Mouse (Mus musculus) heart, embryonic 16.5 days (tissue): ENCODE data around the gene Copg2. TPM values are rescaled to one million over a fixed set of nuclear protein-coding genes. Genes with fewer than 3 reads are reported as not detected.

Source experiments
- ATAC-seq: fragments of 200-750 bp; cut with Nextera tagmentation; replicated peaks from 2 replicates; pipeline ENCODE4 v1.8.0; 2017; ENCODE audit warnings: moderate number of reproducible peaks; ENCODE audit not compliant: insufficient read depth, low FRiP score; ENCODE audit errors: extremely low read depth
- H3K27ac ChIP-seq: fragments of 300-500 bp; sonication (generic); 2 replicates; pipeline ENCODE4 v1.5.1; 2014; ENCODE audit warnings: mild to moderate bottlenecking, low read length, control low read depth, moderate library complexity
- H3K27me3 ChIP-seq: fragments of 300-500 bp; sonication (generic); 2 replicates; pipeline ENCODE4 v1.6.1; 2014; ENCODE audit warnings: low read length, mixed read lengths; ENCODE audit not compliant: control insufficient read depth, insufficient read depth
- H3K36me3 ChIP-seq: fragments of 300-500 bp; sonication (generic); 2 replicates; pipeline ENCODE4 v1.6.1; 2014; ENCODE audit not compliant: control insufficient read depth, insufficient read depth
- H3K4me1 ChIP-seq: fragments of 300-500 bp; sonication (generic); 2 replicates; pipeline ENCODE4 v1.6.1; 2014; ENCODE audit warnings: low read length, mixed read lengths; ENCODE audit not compliant: control insufficient read depth, insufficient read depth
- H3K4me2 ChIP-seq: fragments of 300-500 bp; sonication (generic); 2 replicates; pipeline ENCODE4 v1.6.1; 2014; ENCODE audit warnings: low read depth, mild to moderate bottlenecking, control low read depth, low read length
- H3K4me3 ChIP-seq: fragments of 300-500 bp; sonication (generic); 2 replicates; pipeline ENCODE4 v1.5.1; 2014; ENCODE audit warnings: mild to moderate bottlenecking, control low read depth, low read length
- H3K9ac ChIP-seq: fragments of 300-500 bp; sonication (generic); 2 replicates; pipeline ENCODE4 v1.6.1; 2014; ENCODE audit warnings: low read length, control low read depth
- H3K9me3 ChIP-seq: fragments of 300-500 bp; sonication (generic); replicated peaks from 2 replicates; pipeline ENCODE4 v1.6.1; 2016; ENCODE audit warnings: low read length; ENCODE audit not compliant: control insufficient read depth
- WGBS: fragments of 180-500 bp; shearing (Covaris S2); extraction: QIAGEN DNeasy Blood & Tissue Kit; methylation state at CpG from one replicate; pipeline ENCODE4 v1.1.7; 2014; 5-methylcytosine and 5-hydroxymethylcytosine counted together
- polyA plus RNA-seq: library from polyadenylated mRNA; unstranded; fragments of >200 nt; fragmentation: Nextera tagmentation; extraction: Ambion mirVana; gene quantifications from 2 replicates; pipeline ENCODE4 v1.2.1, GENCODE M21; 2015

The Copg2 gene
- polyA plus RNA-seq, 1 experiment from 2014 or later, result 20.9 TPM

- WGBS, result 56% methylated on average over 10 of the region's 10 CpGs
- Histone ChIP-seq H3K4me2 (no peak overlapping the region), H3K4me1 (0 out of 2 replicates have a peak, but pooled peaks cover 3% of the 10 kb centered on the region), H3K9me3 (no peaks in the 10 kb centered on the region), H3K27me3 (no peaks in the 10 kb centered on the region), H3K36me3 (no peaks in the 10 kb centered on the region), H3K9ac (no peak overlapping the region), H3K4me3 (no peak overlapping the region), H3K27ac (no peak overlapping the region)
- no peak for ATAC-seq
Measured at GRCm38 (mm10) chr6:30711365-30711763, 185.2 kb downstream of the Copg2 start.

GRCm38 (mm10) chr6:30710371-30711364 is 185.9 kb downstream of the Copg2 start:
- 0 out of 2 replicates have a peak, but pooled peaks cover 3% of the 10 kb centered on the region for H3K4me1 ChIP-seq
- no peaks in the 10 kb centered on the region for H3K9me3 ChIP-seq
- H3K27me3 ChIP-seq, result no peaks in the 10 kb centered on the region
- no peak overlapping the region for H3K9ac ChIP-seq
- H3K4me2 ChIP-seq, result no peak overlapping the region
- peak overlapping the region; percentile 4; the same call in 1 of the 2 replicates for H3K27ac ChIP-seq
- WGBS, result 62% methylated on average over 25 of the region's 25 CpGs
- H3K36me3 ChIP-seq, result no peaks in the 10 kb centered on the region
- no peak overlapping the region for H3K4me3 ChIP-seq
- no peak for ATAC-seq

- Histone ChIP-seq H3K27me3 (no peaks in the 10 kb centered on the region), H3K36me3 (no peaks in the 10 kb centered on the region), H3K9me3 (no peaks in the 10 kb centered on the region), H3K4me1 (peaks cover 5% of the 10 kb centered on the region; the same call in 1 of the 2 replicates), H3K27ac (no peak overlapping the region), H3K4me2 (no peak overlapping the region), H3K9ac (no peak overlapping the region), H3K4me3 (no peak overlapping the region)
- WGBS, result 62% methylated on average over 6 of the region's 6 CpGs
- ATAC-seq, result no peak
Measured at GRCm38 (mm10) chr6:30709115-30709514, 187.5 kb downstream of the Copg2 start.

GRCm38 (mm10) chr6:30703977-30704602 is 192.5 kb downstream of the Copg2 start:
- peak; percentile 76 for ATAC-seq
- 47% methylated on average over 9 of the region's 9 CpGs for WGBS
- no peaks in the 10 kb centered on the region for H3K36me3 ChIP-seq
- H3K4me3 ChIP-seq, result no peak overlapping the region
- H3K9me3 ChIP-seq, result no peaks in the 10 kb centered on the region
- H3K27me3 ChIP-seq, result no peaks in the 10 kb centered on the region
- H3K27ac ChIP-seq, result peak overlapping the region; percentile 55
- peaks cover 11% of the 10 kb centered on the region; the same call in 1 of the 2 replicates for H3K4me1 ChIP-seq
- no peak overlapping the region for H3K4me2 ChIP-seq
- no peak overlapping the region for H3K9ac ChIP-seq

GRCm38 (mm10) chr6:30703476-30703875 is 193.1 kb downstream of the Copg2 start:
- no peaks in the 10 kb centered on the region for H3K36me3 ChIP-seq
- no peaks in the 10 kb centered on the region for H3K27me3 ChIP-seq
- no peak overlapping the region for H3K4me2 ChIP-seq
- ATAC-seq, result no peak
- peak overlapping the region; percentile 18 for H3K27ac ChIP-seq
- H3K9me3 ChIP-seq, result no peaks in the 10 kb centered on the region
- no peak overlapping the region for H3K4me3 ChIP-seq
- WGBS, result 42% methylated on average over 6 of the region's 6 CpGs
- no peak overlapping the region for H3K9ac ChIP-seq
- H3K4me1 ChIP-seq, result peaks cover 11% of the 10 kb centered on the region; the same call in 1 of the 2 replicates

GRCm38 (mm10) chr6:30702881-30703280 is 193.7 kb downstream of the Copg2 start:
- Histone ChIP-seq H3K36me3 (no peaks in the 10 kb centered on the region), H3K4me3 (no peak overlapping the region), H3K9ac (no peak overlapping the region), H3K4me1 (peaks cover 13% of the 10 kb centered on the region), H3K27me3 (no peaks in the 10 kb centered on the region), H3K27ac (no peak overlapping the region), H3K9me3 (no peaks in the 10 kb centered on the region), H3K4me2 (no peak overlapping the region)
- WGBS, result 88% methylated on average over 6 of the region's 6 CpGs
- no peak for ATAC-seq

GRCm38 (mm10) chr6:30700182-30700581 is 196.4 kb downstream of the Copg2 start:
- Histone ChIP-seq H3K4me3 (no peak overlapping the region), H3K9me3 (no peaks in the 10 kb centered on the region), H3K9ac (no peak overlapping the region), H3K27me3 (no peaks in the 10 kb centered on the region), H3K27ac (peak overlapping the region; percentile 79), H3K4me2 (no peak overlapping the region), H3K36me3 (no peaks in the 10 kb centered on the region), H3K4me1 (peaks cover 16% of the 10 kb centered on the region)
- ATAC-seq, result peak; percentile 18
- 48% methylated on average over 6 of the region's 6 CpGs for WGBS

- H3K27me3 ChIP-seq, result no peaks in the 10 kb centered on the region
- ATAC-seq, result no peak
- 75% methylated on average over 4 of the region's 4 CpGs for WGBS
- H3K27ac ChIP-seq, result peak overlapping the region; percentile 63
- H3K9me3 ChIP-seq, result no peaks in the 10 kb centered on the region
- no peak overlapping the region for H3K4me2 ChIP-seq
- no peak overlapping the region for H3K4me3 ChIP-seq
- H3K36me3 ChIP-seq, result no peaks in the 10 kb centered on the region
- H3K4me1 ChIP-seq, result peaks cover 11% of the 10 kb centered on the region
- peak overlapping the region; percentile 24 for H3K9ac ChIP-seq
Measured at GRCm38 (mm10) chr6:30698036-30698435, 198.6 kb downstream of the Copg2 start.
